Mouse (Mus musculus) testis, adult 2 months (tissue): ENCODE results near the gene Actr8. TPM values are rescaled to one million over a fixed set of nuclear protein-coding genes. Genes with fewer than 3 reads are reported as not detected.

Source experiments
- H3K27ac ChIP-seq: fragments of 200-500 bp; 2 replicates; pipeline ENCODE4 v1.5.1; 2012; ENCODE audit warnings: low read depth, low read length; ENCODE audit not compliant: control insufficient read depth, insufficient read depth
- H3K27me3 ChIP-seq: fragments of 200-500 bp; 2 replicates; pipeline ENCODE4 v1.6.1; 2012; ENCODE audit warnings: mild to moderate bottlenecking, low read length, moderate library complexity; ENCODE audit not compliant: control insufficient read depth, insufficient read depth
- H3K36me3 ChIP-seq: fragments of 200-500 bp; 2 replicates; pipeline ENCODE4 v1.6.1; 2012; ENCODE audit warnings: mild to moderate bottlenecking, low read length; ENCODE audit not compliant: control insufficient read depth, insufficient read depth
- H3K4me1 ChIP-seq: fragments of 200-500 bp; 2 replicates; pipeline ENCODE4 v1.6.1; 2012; ENCODE audit warnings: low read length; ENCODE audit not compliant: control insufficient read depth, insufficient read depth
- H3K4me3 ChIP-seq: fragments of 200-500 bp; 2 replicates; pipeline ENCODE4 v1.5.1; 2012; ENCODE audit warnings: low read depth, mild to moderate bottlenecking, low read length, moderate library complexity, mixed read lengths; ENCODE audit not compliant: control insufficient read depth
- CTCF ChIP-seq: fragments of 200-500 bp; IDR thresholded peaks from 2 replicates; pipeline ENCODE4 v1.5.1; 2012; ENCODE audit warnings: low read depth, mild to moderate bottlenecking, inconsistent platforms, low read length, moderate library complexity; ENCODE audit not compliant: control insufficient read depth, insufficient read depth, insufficient replicate concordance
- POLR2A ChIP-seq: fragments of 200-500 bp; IDR thresholded peaks from 2 replicates; pipeline ENCODE4 v1.6.1; 2012; ENCODE audit warnings: low read depth, mild to moderate bottlenecking, inconsistent platforms, low read length, moderate library complexity; ENCODE audit not compliant: control insufficient read depth
- polyA plus RNA-seq: library from polyadenylated mRNA; depleted of rRNA; stranded (reverse); fragments of >200 nt; gene quantifications from 2 replicates; pipeline ENCODE4 v1.2.3, GENCODE M21; 2012; rRNA removed

Gene Actr8
- polyA plus RNA-seq, 1 experiment: 25.5 TPM

DNA sequence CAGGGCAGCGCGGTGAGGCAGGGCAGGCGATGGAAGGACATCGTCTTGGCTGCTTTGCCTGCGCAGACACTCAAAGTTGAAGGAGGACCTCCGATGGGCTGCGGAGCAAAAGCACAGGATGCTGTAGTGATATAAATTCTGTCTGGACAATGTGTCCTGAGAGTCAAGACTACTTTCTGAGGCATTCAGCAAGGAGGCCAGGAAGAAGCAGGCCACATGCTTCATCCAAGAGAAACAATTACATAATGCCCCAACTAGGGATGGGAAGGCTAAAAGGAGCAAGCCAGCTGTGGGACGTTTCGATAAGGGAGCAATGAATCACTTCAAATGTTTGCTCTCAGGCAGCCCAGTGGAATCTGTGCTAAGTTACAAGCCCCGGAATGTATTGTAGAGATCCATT lies 67.1 kb downstream of the Actr8 start:
- H3K4me3 ChIP-seq: no peak overlapping the region
- H3K4me1 ChIP-seq: peaks cover 2% of the 10 kb centered on the region
- no peaks in the 10 kb centered on the region for H3K27me3 ChIP-seq
- no peak for TF ChIP-seq POLR2A
- TF ChIP-seq CTCF: no peak
- H3K36me3 ChIP-seq: no peaks in the 10 kb centered on the region
- peak overlapping the region; percentile 60; the same call in 1 of the 2 replicates for H3K27ac ChIP-seq

DNA sequence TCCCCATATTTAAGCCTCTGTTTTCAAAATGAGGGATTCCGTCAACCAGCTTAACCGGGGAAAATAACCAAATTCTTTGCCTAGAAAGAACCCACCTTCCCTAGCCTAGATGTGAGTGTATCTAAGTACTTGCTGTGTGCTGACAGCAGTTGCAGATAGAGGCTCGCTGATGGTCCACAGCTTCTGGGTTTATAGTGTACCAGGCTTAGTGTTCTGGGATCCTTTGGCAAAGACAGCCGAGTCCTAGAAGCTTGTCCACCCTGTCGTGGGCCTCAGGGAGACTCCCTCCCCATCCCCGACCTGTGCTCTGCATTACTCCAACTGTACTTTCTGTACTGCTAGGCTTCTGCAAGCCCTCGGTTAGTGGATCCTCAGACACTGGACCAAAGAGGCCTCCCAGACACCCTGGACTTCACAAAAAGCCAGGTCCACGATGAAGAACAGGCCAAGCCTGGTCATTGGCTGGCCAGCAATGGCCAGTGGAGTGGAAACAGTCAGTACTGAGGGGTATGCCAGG lies 67.6 kb downstream of the Actr8 start:
- Histone ChIP-seq H3K27me3 (no peaks in the 10 kb centered on the region), H3K4me3 (no peak overlapping the region), H3K36me3 (no peaks in the 10 kb centered on the region), H3K4me1 (peaks cover 2% of the 10 kb centered on the region), H3K27ac (peak overlapping the region; percentile 18; the same call in 1 of the 2 replicates)
- TF ChIP-seq CTCF: no peak
- no peak for TF ChIP-seq POLR2A

DNA sequence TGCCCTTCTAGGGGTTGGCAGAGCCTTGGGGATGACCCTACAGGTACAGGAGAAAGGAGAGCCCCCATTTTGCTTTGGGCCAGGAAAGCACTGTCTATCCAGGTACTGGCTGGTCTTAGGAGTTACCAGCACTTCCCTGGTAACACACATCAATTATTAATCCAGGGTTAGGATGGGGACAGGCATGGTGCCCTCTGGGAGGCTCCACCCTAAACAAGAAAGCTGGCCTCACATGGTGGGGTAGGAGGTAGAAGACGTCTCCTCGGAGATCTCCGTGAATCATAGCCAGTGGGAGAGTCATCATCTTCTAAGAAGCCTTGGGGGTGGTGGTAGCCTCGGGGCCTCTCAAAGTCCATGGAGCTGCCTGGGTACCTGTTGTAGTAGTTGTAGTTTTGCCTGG lies 68.8 kb downstream of the Actr8 start:
- Histone ChIP-seq H3K4me1 (peaks cover 2% of the 10 kb centered on the region), H3K27me3 (no peaks in the 10 kb centered on the region), H3K4me3 (no peak overlapping the region), H3K27ac (no peak overlapping the region), H3K36me3 (no peaks in the 10 kb centered on the region)
- TF ChIP-seq CTCF: no peak
- TF ChIP-seq POLR2A: no peak

DNA sequence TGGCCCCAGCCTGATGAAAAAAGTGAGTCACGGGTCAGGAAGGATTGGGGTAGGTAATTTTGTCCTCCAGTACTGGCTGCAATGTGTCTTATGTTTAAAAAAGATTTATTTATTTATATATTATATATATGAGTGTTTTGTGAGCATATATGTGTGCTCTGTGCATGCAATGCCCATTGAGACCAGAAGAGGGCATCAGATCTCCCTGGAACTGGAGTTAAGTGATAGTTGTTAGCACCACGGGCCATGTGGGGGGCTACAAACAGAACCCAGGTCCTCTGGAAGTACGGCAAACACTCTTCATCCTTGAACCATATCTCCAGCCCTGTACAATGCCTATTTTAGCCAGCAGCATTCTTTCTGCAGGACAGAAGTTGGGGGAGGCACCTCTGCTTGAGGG lies 69.9 kb downstream of the Actr8 start:
- Histone ChIP-seq H3K27me3 (no peaks in the 10 kb centered on the region), H3K4me1 (peaks cover 2% of the 10 kb centered on the region), H3K27ac (no peak overlapping the region), H3K4me3 (no peak overlapping the region), H3K36me3 (no peaks in the 10 kb centered on the region)
- TF ChIP-seq POLR2A (no peak), CTCF (no peak)

DNA sequence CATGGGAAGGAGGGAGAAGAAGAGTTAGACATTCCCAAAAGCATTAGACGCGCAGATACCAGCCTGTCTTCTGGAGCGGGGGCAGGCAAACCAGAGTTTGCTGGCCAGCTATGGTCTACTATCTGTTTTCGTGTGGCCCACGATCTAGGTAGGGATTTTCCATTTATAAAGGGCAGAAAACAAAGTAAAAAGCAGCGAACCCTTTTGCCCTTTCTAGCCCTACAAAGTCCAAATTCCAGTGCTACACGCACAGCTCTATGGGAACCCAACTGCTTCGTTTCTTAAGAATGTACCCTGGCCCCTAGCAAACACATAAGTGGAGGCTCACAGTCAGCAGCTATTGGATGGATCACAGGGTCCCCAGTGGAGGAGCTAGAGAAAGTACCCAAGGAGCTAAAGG lies 72.1 kb downstream of the Actr8 start:
- H3K36me3 ChIP-seq: no peaks in the 10 kb centered on the region
- TF ChIP-seq POLR2A (no peak), CTCF (no peak)
- no peak overlapping the region for H3K4me3 ChIP-seq
- H3K27me3 ChIP-seq: no peaks in the 10 kb centered on the region
- no peaks in the 10 kb centered on the region for H3K4me1 ChIP-seq
- H3K27ac ChIP-seq: no peak overlapping the region

DNA sequence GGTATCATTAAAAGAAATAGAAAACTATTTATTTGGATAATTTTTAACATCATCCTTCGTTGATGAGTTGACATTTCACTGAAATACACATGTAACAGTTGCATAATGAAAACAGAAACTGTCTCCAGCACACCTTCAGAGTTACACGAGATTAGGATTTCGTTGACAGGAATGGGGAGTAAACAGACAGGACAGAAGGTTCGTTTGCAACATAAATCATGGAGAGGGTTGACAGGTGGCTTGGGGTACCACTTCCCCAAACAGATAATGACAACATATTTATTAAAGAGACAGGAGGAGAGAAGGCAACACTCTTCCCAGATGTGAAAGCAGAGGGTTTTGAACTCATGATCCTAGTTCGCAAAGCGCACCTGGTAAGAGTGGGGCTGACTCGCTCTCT lies 76.8 kb downstream of the Actr8 start:
- Histone ChIP-seq H3K4me1 (no peaks in the 10 kb centered on the region), H3K27ac (no peak overlapping the region), H3K27me3 (no peaks in the 10 kb centered on the region), H3K4me3 (no peak overlapping the region), H3K36me3 (no peaks in the 10 kb centered on the region)
- TF ChIP-seq POLR2A: no peak
- TF ChIP-seq CTCF: no peak

Other genes starting within 250 kb of the Actr8 start
- 67.0 and 94.4 TPM in 2 replicates for gene Selenok, start 10.0 kb upstream of the Actr8 start, polyA plus RNA-seq
- gene Il17rb, start 30.6 kb downstream of the Actr8 start, polyA plus RNA-seq: 2.2 and 2.5 TPM in 2 replicates
- gene Chdh, start 30.7 kb downstream of the Actr8 start, polyA plus RNA-seq: 11.7 and 13.4 TPM in 2 replicates